Mouse (Mus musculus) kidney, postnatal 4 days (tissue): Measurements from ENCODE around the gene Ttc29.

Experiments used
- DNase-seq, 2 experiments: peaks; one replicate each; pipeline ENCODE4 v3.0.0; 2021; ENCODE audit warnings: mixed read lengths in 2 of 2

Gene Ttc29

GRCm38 (mm10) chr8:78426875-78427768 lies 214.0 kb downstream of the Ttc29 start:
- no peak for DNase-seq

GRCm38 (mm10) chr8:78427769-78428130 lies 214.7 kb downstream of the Ttc29 start:
- no peak for DNase-seq

GRCm38 (mm10) chr8:78428148-78428547 lies 215.1 kb downstream of the Ttc29 start:
- DNase-seq: no peak

GRCm38 (mm10) chr8:78431356-78431755 lies 218.3 kb downstream of the Ttc29 start:
- DNase-seq: peak; percentile 87

GRCm38 (mm10) chr8:78432451-78432850 lies 219.4 kb downstream of the Ttc29 start:
- no peak for DNase-seq

GRCm38 (mm10) chr8:78433318-78433717 lies 220.2 kb downstream of the Ttc29 start:
- DNase-seq: no peak

GRCm38 (mm10) chr8:78434340-78434739 lies 221.2 kb downstream of the Ttc29 start:
- no peak for DNase-seq

GRCm38 (mm10) chr8:78434823-78435623 lies 221.9 kb downstream of the Ttc29 start:
- DNase-seq: peak; percentile 13 to 17

- no peak for DNase-seq
These were observed 222.5 kb downstream of the Ttc29 start for GRCm38 (mm10) chr8:78435624-78435960.

- DNase-seq: peak; percentile 43 to 53
These were observed 223.1 kb downstream of the Ttc29 start, which contains the start of gene Pou4f2 for GRCm38 (mm10) chr8:78436071-78436651. Gene Pou4f2, minus strand, starts transcription at chr8:78436645.

GRCm38 (mm10) chr8:78436661-78437060 lies 223.6 kb downstream of the Ttc29 start:
- DNase-seq: no peak

- no peak for DNase-seq
These were observed 224.3 kb downstream of the Ttc29 start for GRCm38 (mm10) chr8:78437140-78438045.

- peak; percentile 85 for DNase-seq
These were observed 225.0 kb downstream of the Ttc29 start for GRCm38 (mm10) chr8:78438121-78438520.

GRCm38 (mm10) chr8:78442781-78443180 lies 229.7 kb downstream of the Ttc29 start:
- DNase-seq: no peak
